Mouse (Mus musculus) testis, postnatal 10 days (tissue): ENCODE results near the gene Nnat.

ENCODE experiments used
- DNase-seq: peaks from one replicate; pipeline ENCODE4 v3.0.0; 2021; ENCODE audit warnings: low spot score

Nnat gene

GRCm38 (mm10) chr2:157552158-157552886 is 7.6 kb upstream of the Nnat start:
- DNase-seq: no peak

- DNase-seq: no peak
These were observed 3.7 kb upstream of the Nnat start for GRCm38 (mm10) chr2:157556074-157556698.

GRCm38 (mm10) chr2:157558051-157558450 is 1.8 kb upstream of the Nnat start:
- DNase-seq: no peak

DNA sequence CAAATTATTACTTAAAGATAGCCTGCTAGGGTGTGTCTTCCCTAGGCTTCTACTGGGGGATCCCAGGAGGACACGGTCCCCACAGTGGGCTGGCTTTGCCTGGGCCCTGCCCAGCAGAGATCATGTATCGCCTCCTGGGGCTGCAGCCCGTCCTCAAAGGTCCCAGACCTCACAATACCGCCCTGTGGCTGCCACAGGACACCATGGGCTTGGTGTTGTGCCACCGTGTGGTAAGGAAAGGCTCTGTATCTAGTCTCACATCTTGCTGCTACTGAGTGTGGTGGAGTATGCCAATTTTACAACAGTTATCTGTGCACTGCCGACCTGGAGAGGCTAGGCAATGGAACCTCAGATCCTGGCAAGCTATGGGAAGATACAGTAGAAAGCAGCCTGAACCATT is 1.4 kb upstream of the Nnat start:
- DNase-seq: no peak

DNA sequence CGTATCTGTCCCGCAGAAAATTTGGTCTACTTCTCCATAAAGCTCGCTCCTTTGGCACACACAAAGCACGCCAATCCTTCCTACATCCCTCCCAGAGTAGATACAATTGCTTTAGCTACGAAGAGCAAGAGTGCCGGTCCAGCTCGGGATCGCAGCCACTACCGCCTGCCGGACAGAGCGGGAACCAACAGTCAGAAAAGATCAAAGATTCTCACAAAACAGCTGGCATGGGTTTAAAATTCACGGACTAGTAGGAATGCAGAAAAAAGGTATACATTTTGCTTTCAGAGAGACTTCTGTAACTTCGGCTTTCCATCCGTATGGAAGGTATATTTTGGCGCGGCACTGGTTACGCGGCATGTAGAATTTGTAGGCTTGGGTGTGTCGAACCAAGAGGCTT is 438 bp upstream of the Nnat start:
- DNase-seq: no peak

DNA sequence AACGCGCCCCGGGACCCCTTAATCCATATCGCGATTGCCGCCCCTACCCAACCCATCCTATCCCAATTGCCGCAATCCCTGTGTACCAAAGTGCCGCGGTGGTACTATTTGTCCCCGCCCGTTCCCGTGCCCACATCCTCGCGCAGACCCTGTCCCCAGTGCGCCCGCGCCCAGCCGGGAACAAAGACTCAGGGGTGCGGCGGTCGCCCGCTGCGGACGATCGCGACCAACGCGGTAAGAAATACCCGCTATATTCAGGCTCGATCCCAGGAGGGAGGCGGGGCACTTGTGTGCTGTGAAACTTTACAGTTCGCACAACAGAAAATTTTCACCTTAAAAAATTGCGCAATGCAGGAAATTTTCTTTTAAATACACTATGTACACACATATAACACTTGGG is 424 bp downstream of the Nnat start:
- DNase-seq: no peak

DNA sequence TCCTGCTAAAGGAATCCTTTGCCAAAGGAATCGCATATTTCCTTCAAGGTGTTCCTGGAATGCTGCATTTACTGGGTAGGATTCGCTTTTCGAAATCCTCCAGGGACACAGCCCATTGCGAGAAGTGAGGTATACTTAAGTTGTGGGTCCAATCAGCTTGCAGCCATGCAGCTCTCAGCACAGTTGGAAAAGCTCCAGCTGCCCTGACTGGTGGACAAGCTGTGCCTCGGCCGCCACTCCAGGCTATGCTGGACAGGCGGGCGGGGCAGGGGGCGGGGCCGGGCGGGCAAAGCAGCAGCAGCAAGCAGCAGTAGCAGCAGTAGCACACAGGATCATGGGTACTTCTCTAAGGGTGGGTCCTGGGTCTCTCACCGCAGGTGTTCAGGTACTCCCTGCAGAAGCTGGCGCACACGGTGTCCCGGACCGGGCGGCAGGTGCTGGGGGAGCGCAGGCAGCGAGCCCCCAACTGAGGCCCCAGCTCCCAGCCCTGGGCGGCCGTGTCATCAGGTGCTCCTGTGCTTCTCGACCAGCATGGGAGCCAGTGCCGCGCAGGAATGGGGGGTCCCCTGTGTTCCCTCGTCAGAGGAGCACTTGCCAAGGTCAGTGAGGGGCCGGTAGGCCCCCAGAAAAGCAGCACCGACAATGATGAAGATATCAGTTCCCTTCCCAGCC is 1.4 kb downstream of the Nnat start:
- peak; percentile 87 for DNase-seq

DNA sequence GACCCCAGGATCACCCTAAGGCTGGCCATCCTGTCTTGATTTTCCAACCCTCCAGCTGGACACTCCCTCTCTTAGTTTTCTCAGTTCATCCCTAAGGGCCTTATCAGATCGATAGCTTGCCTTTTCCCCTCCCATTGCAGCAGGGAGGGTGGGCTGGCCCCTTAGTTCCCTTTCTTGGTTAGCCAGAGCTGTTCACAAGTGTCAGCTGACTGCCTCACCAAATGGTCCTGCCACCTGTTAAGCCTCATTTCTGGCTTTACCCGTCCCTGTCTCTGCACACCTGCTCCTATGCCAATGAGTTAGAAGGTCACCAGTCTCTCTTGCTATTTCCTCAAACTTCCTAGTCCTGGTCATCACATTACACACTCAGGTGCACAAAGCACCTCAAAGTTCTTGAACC is 3.2 kb downstream of the Nnat start:
- no peak for DNase-seq

GRCm38 (mm10) chr2:157564723-157565122 is 4.8 kb downstream of the Nnat start:
- DNase-seq: peak; percentile 19

GRCm38 (mm10) chr2:157565446-157565845 is 5.6 kb downstream of the Nnat start:
- DNase-seq: peak; percentile 49

- no peak for DNase-seq
These were observed 6.0 kb downstream of the Nnat start for GRCm38 (mm10) chr2:157565898-157566259.

DNA sequence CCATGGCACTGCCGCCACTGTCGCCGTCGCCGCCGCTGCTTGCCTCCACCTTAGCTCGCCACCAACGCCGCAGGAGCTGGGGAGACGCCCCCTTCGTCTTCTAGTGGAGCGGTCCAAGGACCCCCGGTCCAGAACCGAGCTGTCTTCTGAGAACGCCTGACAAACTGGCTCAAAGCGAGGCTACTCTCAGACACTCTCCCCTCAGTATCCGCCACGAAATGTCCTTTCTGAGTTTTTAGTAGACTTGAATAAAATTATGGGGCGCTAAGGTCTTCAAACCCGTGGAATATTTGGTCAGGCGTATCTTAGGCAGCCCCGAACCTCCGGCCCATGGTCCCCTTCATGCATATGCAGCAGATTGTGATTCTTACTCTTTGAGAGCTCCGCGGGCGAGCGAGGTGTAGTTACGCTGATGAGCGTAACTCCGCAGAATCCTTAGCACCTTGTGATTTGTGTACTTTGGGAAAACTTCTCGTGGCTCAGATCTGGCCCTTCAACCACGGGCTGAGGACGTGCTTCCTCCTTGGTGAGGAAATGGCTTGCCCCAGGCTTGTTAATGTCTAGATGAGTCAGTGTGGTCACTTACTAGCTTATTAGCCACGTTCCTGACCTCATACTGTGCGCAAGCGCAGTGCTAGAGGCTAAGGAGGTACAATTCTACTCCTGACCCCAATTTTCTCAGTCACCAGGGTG is 6.5 kb downstream of the Nnat start:
- DNase-seq: peak; percentile 87

GRCm38 (mm10) chr2:157567235-157567961 is 7.5 kb downstream of the Nnat start:
- peak; percentile 40 for DNase-seq

DNA sequence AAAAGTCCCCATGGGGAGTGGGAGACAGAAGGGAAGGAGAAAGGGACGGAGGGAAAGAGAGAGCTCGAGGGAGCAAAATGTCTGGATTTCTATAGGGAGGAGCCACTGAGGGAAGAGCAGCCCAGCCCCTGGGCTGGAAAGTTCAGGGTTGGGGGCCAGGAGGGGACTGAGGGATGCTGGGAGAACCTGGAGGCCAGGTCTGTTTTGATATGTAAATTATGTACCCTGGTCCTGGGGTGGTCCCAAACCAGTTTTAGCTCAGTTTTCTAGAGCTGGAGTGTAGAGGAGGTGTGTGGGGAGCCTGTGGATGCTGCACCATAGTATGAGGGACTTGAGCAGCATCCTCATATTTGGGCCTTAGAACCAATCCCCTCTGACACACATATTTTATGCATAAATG is 9.0 kb downstream of the Nnat start:
- DNase-seq: peak; percentile 28

GRCm38 (mm10) chr2:157569796-157570485 is 10.1 kb downstream of the Nnat start:
- DNase-seq: peak; percentile 61

GRCm38 (mm10) chr2:157571224-157571832 is 11.4 kb downstream of the Nnat start, which contains the start of gene Blcap:
Blcap (minus strand) TSS chr2:157571274.
- DNase-seq: peak; percentile 72

GRCm38 (mm10) chr2:157572786-157573185 is 12.9 kb downstream of the Nnat start:
- peak; percentile 46 for DNase-seq

DNA sequence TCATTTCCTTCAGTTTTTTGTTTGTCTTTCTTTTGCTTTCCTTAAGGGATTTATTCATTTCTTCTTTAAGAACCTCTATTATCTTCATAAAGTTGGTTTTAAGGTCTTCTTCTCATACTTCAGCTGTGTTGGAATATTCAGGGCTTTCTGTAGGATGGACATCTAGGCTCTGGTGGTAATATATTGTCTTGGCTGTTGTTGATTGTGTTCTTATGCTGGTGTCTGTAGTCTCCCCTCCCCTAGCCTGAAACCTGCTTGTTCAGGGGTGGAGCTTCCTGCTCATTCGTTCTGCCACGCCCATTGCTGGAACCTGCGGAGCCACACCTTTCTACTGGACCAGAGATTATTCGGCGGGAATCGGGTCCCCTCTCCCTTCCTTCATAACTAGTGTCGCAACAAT is 25.5 kb downstream of the Nnat start:
- peak; percentile 19 for DNase-seq

DNA sequence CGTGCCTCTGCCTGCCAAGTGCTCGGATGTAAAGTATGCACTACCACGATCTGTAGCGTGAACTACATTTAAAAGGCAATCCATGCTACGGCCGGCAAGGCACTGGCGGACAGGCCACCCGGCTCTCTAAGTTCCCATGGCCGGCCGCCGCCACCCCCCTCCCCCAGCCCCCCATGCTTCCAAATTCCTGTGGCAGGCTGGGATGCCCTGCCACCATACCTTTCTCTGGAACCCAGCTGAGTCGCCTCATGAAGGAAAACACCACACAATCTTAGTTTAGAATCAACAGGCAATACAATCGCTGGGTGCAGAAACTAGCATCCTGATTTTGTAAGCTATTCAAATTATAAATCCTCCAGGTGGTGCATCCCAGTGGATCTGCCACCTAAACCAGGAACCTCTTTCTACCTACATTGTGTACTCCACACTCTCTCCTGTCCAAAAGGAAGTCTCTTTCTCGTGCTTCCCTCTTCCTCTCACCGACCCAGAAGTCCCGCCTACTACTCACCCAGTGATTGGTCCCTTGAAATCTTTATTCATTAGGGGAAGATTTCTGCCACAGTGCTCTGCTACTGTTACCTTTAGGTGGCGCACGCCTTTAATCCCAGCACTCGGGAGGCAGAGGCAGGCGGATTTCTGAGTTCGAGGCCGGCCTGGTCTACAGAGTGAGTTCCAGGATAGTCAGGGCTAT is 37.1 kb downstream of the Nnat start:
- DNase-seq: peak; percentile 32

GRCm38 (mm10) chr2:157601435-157601839 is 41.6 kb downstream of the Nnat start:
- DNase-seq: peak; percentile 54
